In genomic region chr3:133758421-133758820, GRCm38 (mm10) we compare ENCODE assay signal across 10 mouse cellular contexts.
DNase-seq lines count a peak whose midpoint lies in the region; ATAC-seq lines count a peak whose summit lies in the region.
"Had no signal": no experiment of that assay in that cellular context is flagged by ENCODE, and none has a peak within 500 bp of the region (broad histone marks: within the 10 kb centered on the region; RNA-seq: fewer than 3 reads in every experiment).

No protein-coding gene starts in this region.

- WGBS in forebrain, embryonic 15.5 days = 39% methylated on average over 4 of the region's 4 CpGs
- WGBS in forebrain, embryonic 12.5 days = 49% methylated on average over 4 of the region's 4 CpGs
- 33% methylated on average over 4 of the region's 4 CpGs for WGBS in midbrain, embryonic 13.5 days

- H3K4me3 ChIP-seq in forebrain, embryonic 15.5 days = no peak overlapping the region
- H3K4me3 ChIP-seq in forebrain, embryonic 12.5 days (replicated peaks) = no peak overlapping the region
- no peak overlapping the region for H3K4me3 ChIP-seq in midbrain, embryonic 13.5 days (replicated peaks)

- ATAC-seq in forebrain, embryonic 15.5 days (replicated peaks) = no peak
- no peak for ATAC-seq in forebrain, embryonic 12.5 days (ENCODE audit: low FRiP score)
- no peak for ATAC-seq in midbrain, embryonic 13.5 days

- no peaks in the 10 kb centered on the region for H3K36me3 ChIP-seq in forebrain, embryonic 15.5 days
- no peaks in the 10 kb centered on the region for H3K36me3 ChIP-seq in forebrain, embryonic 12.5 days (replicated peaks)
- no peaks in the 10 kb centered on the region for H3K36me3 ChIP-seq in midbrain, embryonic 13.5 days

- H3K9ac ChIP-seq in forebrain, embryonic 15.5 days (replicated peaks) = no peak overlapping the region
- no peak overlapping the region for H3K9ac ChIP-seq in forebrain, embryonic 12.5 days
- no peak overlapping the region for H3K9ac ChIP-seq in midbrain, embryonic 13.5 days (replicated peaks)

- H3K4me2 ChIP-seq in forebrain, embryonic 15.5 days (replicated peaks) = no peak overlapping the region
- no peak overlapping the region for H3K4me2 ChIP-seq in forebrain, embryonic 12.5 days
- H3K4me2 ChIP-seq in midbrain, embryonic 13.5 days (replicated peaks) = no peak overlapping the region

- H3K9me3 ChIP-seq in forebrain, embryonic 15.5 days = no peaks in the 10 kb centered on the region
- no peaks in the 10 kb centered on the region for H3K9me3 ChIP-seq in forebrain, embryonic 12.5 days
- H3K9me3 ChIP-seq in midbrain, embryonic 13.5 days = no peaks in the 10 kb centered on the region

- no peaks in the 10 kb centered on the region for H3K27me3 ChIP-seq in forebrain, embryonic 15.5 days
- no peaks in the 10 kb centered on the region for H3K27me3 ChIP-seq in forebrain, embryonic 12.5 days
- no peaks in the 10 kb centered on the region for H3K27me3 ChIP-seq in midbrain, embryonic 13.5 days

- 0 out of 2 replicates have a peak overlapping the region, but pooled peaks have one; percentile 14 for H3K27ac ChIP-seq in forebrain, embryonic 15.5 days (replicated peaks)
- H3K27ac ChIP-seq in forebrain, embryonic 12.5 days = no peak overlapping the region
- no peak overlapping the region for H3K27ac ChIP-seq in midbrain, embryonic 13.5 days

- H3K4me1 ChIP-seq in forebrain, embryonic 15.5 days = peaks cover 29% of the 10 kb centered on the region
- peaks cover 18% of the 10 kb centered on the region for H3K4me1 ChIP-seq in forebrain, embryonic 12.5 days
- peaks cover 20% of the 10 kb centered on the region for H3K4me1 ChIP-seq in midbrain, embryonic 13.5 days (replicated peaks)

- DNase-seq in layer of hippocampus, adult 11-12 months (ENCODE audit: low spot score) = peak; percentile 12
- DNase-seq in layer of hippocampus, postnatal 14 days (ENCODE audit: low spot score in 2 of 2) = no peak
- peak; percentile 17 for DNase-seq in induced T-regulatory cell, adult 2 months (ENCODE audit: low read depth)
- peak; percentile 9 for DNase-seq in mesoderm, embryonic 11.5 days (ENCODE audit: low read depth, low spot score)
- no peak for DNase-seq in cerebellum, adult 11-12 months
- DNase-seq: B cell, adult 2 months; cerebellum, adult 9-10 months had no signal

Comparison
In these comparisons a context has a peak if more than half of its experiments do, and no peak if none do; other contexts are left out.
1. DNase-seq: peak in layer of hippocampus, adult 11-12 months (single experiment), induced T-regulatory cell, adult 2 months (single experiment) and mesoderm, embryonic 11.5 days (single experiment); none in layer of hippocampus, postnatal 14 days (0 of 2) and cerebellum, adult 11-12 months (single experiment).